Comparison of ENCODE assay signal across 14 mouse cellular contexts in the genomic region with DNA sequence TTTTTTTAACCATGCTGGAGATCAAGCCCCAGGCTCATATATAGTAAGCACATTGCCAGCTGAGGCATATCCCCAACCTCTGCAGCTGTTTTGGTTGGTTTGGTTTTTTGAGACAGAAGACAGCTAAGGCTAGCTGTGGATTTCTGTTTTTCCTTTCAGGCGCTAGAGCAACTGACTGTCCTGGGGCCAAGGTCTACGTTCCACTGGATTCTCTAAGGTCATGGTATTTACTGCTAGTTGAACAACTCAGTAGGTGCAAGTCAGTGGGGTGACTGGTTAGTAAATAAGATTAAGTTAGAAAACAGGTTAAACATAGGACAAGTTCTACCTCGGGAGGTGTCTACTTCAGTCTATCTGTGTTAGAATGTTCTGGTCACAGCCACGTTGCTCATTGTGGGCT. TPM values are rescaled to one million over a fixed set of nuclear protein-coding genes. Genes with fewer than 3 reads are reported as not detected.
"Had no signal": no experiment of that assay in that cellular context is flagged by ENCODE, and none has a peak within 500 bp of the region (broad histone marks: within the 10 kb centered on the region; RNA-seq: fewer than 3 reads in every experiment).

No protein-coding gene starts in this region.

- H3K9me3 ChIP-seq: intestine, embryonic 15.5 days; limb, embryonic 12.5 days; midbrain, embryonic 10.5 days; neural tube, embryonic 12.5 days had no signal

- H3K4me2 ChIP-seq: intestine, embryonic 15.5 days; limb, embryonic 12.5 days; neural tube, embryonic 12.5 days had no signal

- H3K27me3 ChIP-seq: intestine, embryonic 15.5 days; limb, embryonic 12.5 days; neural tube, embryonic 12.5 days had no signal

- H3K4me1 ChIP-seq: intestine, embryonic 15.5 days had no signal

- H3K27ac ChIP-seq: intestine, embryonic 15.5 days; limb, embryonic 12.5 days; liver, embryonic 14.5 days; midbrain, embryonic 10.5 days; neural tube, embryonic 12.5 days; stomach, postnatal 0 days had no signal

- H3K4me3 ChIP-seq: intestine, embryonic 15.5 days; limb, embryonic 12.5 days; midbrain, embryonic 10.5 days; neural tube, embryonic 12.5 days had no signal

- H3K9ac ChIP-seq: intestine, embryonic 15.5 days; limb, embryonic 12.5 days; liver, embryonic 14.5 days; lung, embryonic 14.5 days; neural tube, embryonic 12.5 days had no signal

- H3K36me3 ChIP-seq: intestine, embryonic 15.5 days had no signal

RNA-seq across cellular contexts. Expression of a gene that starts 31.4 kb away (rescaled TPM):
- total RNA-seq: layer of hippocampus, adult 18-20 months; layer of hippocampus, postnatal 36 days; left cerebral cortex, adult 8-10 months; left cerebral cortex, postnatal 25 days; megakaryocyte, adult 5-6 weeks; neutrophil, adult 5-6 weeks had no signal
- polyA plus RNA-seq: intestine, embryonic 15.5 days; limb, embryonic 12.5 days; liver, embryonic 14.5 days; lung, embryonic 14.5 days; midbrain, embryonic 10.5 days; midbrain, embryonic 14.5 days; neural tube, embryonic 12.5 days; stomach, postnatal 0 days had no signal
